Mouse (Mus musculus) granulocyte monocyte progenitor cell, adult 5-6 weeks (primary cell): ENCODE results near the gene Cpne7. TPM values are rescaled to one million over a fixed set of nuclear protein-coding genes. Genes with fewer than 3 reads are reported as not detected.

Source experiments
- ATAC-seq: replicated peaks from 2 replicates; pipeline ENCODE4 v1.8.0; 2016; ENCODE audit warnings: mild to moderate bottlenecking, moderate TSS enrichment, inconsistent platforms; ENCODE audit not compliant: poor library complexity, severe bottlenecking
- total RNA-seq, 2 experiments: library from RNA; stranded (forward) in 1 of 2; stranded (reverse) in 1 of 2; fragments of 200-712, 200-1000 nt in 1 of 2; fragments of >200 nt in 1 of 2; fragmentation: Nextera tagmentation in 1 of 2; gene quantifications; 2 replicates each; pipeline ENCODE4 v1.2.3; 2014 to 2017

The Cpne7 gene
- total RNA-seq, 2 experiments from 2014 or later = not detected

DNA sequence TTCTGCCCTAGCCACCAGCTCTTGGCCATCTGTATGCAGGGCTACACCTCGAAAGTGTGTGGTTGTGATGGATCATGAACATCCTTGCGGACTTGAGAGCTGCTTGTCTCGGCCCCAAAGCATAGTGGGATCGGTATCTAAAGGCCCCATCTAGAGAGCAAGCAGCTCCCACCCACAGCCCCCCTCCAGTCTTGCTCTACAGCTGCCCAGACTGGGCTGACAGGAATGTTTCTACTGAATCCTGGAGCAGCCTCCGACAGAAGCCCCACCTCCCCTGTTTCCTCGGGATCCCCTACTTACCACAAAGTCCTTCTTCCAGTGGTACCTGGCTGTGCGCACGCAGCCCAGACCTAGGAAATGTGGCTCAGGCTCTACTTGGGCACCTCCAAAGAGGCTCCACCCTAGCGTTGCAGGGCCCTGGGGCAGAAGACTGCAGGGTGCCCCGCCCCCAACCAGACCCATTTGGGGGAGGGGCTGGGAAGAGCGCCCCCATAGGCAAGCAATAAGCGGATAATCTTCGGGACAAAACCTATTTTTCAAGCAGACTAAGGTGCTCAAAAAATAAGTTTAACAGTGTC lies 40.8 kb downstream of the Cpne7 start, which contains the start of gene Sult5a1:
Gene Sult5a1 (minus strand): TSS at position 428 of the 578 bp plus-strand sequence.
- no peak for ATAC-seq

DNA sequence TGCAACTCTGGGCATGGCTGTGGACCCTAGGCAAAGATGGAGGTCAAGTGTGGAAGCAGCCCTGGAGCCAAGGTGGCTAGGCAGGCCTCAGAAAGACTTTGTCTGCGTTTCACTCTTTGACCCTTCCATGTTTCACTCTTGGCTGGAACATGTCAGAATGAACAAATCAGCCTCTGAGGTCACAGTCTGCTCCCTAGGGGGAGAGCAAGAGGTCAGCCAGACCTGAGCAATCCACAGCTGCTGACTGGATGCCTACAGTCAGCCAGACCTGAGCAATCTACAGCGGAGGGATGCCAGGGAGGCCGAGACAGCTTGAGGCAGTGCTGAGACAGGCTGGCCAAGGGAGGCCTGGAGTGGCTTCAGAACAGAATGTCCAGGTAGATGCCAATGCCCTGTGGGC lies 64.2 kb downstream of the Cpne7 start:
- ATAC-seq = no peak

Other genes starting within 250 kb of the Cpne7 start
- 86.3 and 104 TPM in 2 replicates for gene Ankrd11, start 75.1 kb upstream of the Cpne7 start, total RNA-seq (2014; fragmentation: Nextera tagmentation)
- 63.3 and 63.9 TPM in 2 replicates for gene Ankrd11, start 75.1 kb upstream of the Cpne7 start, total RNA-seq (2017)
- 29.5 and 40.3 TPM in 2 replicates for gene Spg7, start 54.4 kb upstream of the Cpne7 start, total RNA-seq (2014; fragmentation: Nextera tagmentation)
- gene Spg7, start 54.4 kb upstream of the Cpne7 start, total RNA-seq (2017) = 47.3 and 65.5 TPM in 2 replicates
- 1,716 and 2,163 TPM in 2 replicates for gene Rpl13, start 15.0 kb upstream of the Cpne7 start, total RNA-seq (2014; fragmentation: Nextera tagmentation)
- gene Rpl13, start 15.0 kb upstream of the Cpne7 start, total RNA-seq (2017) = 2,167 and 2,701 TPM in 2 replicates
- gene Sult5a1, start 40.9 kb downstream of the Cpne7 start, total RNA-seq (2014; fragmentation: Nextera tagmentation) = not detected in 2 replicates
- gene Sult5a1, start 40.9 kb downstream of the Cpne7 start, total RNA-seq (2017) = not detected in 2 replicates
- not detected in 2 replicates for gene Dpep1, start 68.9 kb downstream of the Cpne7 start, total RNA-seq (2014; fragmentation: Nextera tagmentation)
- not detected in 2 replicates for gene Dpep1, start 68.9 kb downstream of the Cpne7 start, total RNA-seq (2017)
- gene Chmp1a, start 95.4 kb downstream of the Cpne7 start, total RNA-seq (2014; fragmentation: Nextera tagmentation) = 22.6 and 37.6 TPM in 2 replicates
- gene Chmp1a, start 95.4 kb downstream of the Cpne7 start, total RNA-seq (2017) = 28.3 and 35.4 TPM in 2 replicates
- 0.51 and 0.80 TPM in 2 replicates for gene Spata33, start 95.5 kb downstream of the Cpne7 start, total RNA-seq (2014; fragmentation: Nextera tagmentation)
- 0.36 and 0.39 TPM in 2 replicates for gene Spata33, start 95.5 kb downstream of the Cpne7 start, total RNA-seq (2017)
- 26.7 and 54.5 TPM in 2 replicates for gene Cdk10, start 107.5 kb downstream of the Cpne7 start, total RNA-seq (2014; fragmentation: Nextera tagmentation)
- gene Cdk10, start 107.5 kb downstream of the Cpne7 start, total RNA-seq (2017) = 39.4 and 39.9 TPM in 2 replicates
- 1.5 and 3.9 TPM in 2 replicates for gene Spata2l, start 118.9 kb downstream of the Cpne7 start, total RNA-seq (2014; fragmentation: Nextera tagmentation)
- 1.0 and 4.3 TPM in 2 replicates for gene Spata2l, start 118.9 kb downstream of the Cpne7 start, total RNA-seq (2017)
- gene Zfp276, start 136.8 kb downstream of the Cpne7 start, total RNA-seq (2014; fragmentation: Nextera tagmentation) = 10.7 and 13.9 TPM in 2 replicates
- 7.8 and 9.9 TPM in 2 replicates for gene Zfp276, start 136.8 kb downstream of the Cpne7 start, total RNA-seq (2017)
- gene Vps9d1, start 137.0 kb downstream of the Cpne7 start, total RNA-seq (2014; fragmentation: Nextera tagmentation) = 14.1 and 19.6 TPM in 2 replicates
- gene Vps9d1, start 137.0 kb downstream of the Cpne7 start, total RNA-seq (2017) = 11.9 and 20.8 TPM in 2 replicates
- gene Fanca, start 201.2 kb downstream of the Cpne7 start, total RNA-seq (2014; fragmentation: Nextera tagmentation) = 52.0 and 70.0 TPM in 2 replicates
- 30.2 and 39.5 TPM in 2 replicates for gene Fanca, start 201.2 kb downstream of the Cpne7 start, total RNA-seq (2017)
- gene Spire2, start 215.3 kb downstream of the Cpne7 start, total RNA-seq (2014; fragmentation: Nextera tagmentation) = not detected in 2 replicates
- gene Spire2, start 215.3 kb downstream of the Cpne7 start, total RNA-seq (2017) = 0.13 TPM in 1 of 2 replicates, not detected in the other